Mouse (Mus musculus) heart, postnatal 14 days (tissue): Measurements from ENCODE around the gene Pde1c. TPM values are rescaled to one million over a fixed set of nuclear protein-coding genes. Genes with fewer than 3 reads are reported as not detected.

Experiments used
- DNase-seq, 2 experiments: peaks; one replicate each; pipeline ENCODE4 v3.0.0; 2021 to 2022
- intact Hi-C: fragments of 180-260 bp; cut with DNase I; formaldehyde crosslinking; loops from one replicate; pipeline ENCODE4 v1.15.1; 2025
- total RNA-seq, 2 experiments: library from RNA; stranded (reverse); gene quantifications; 2 replicates each; pipeline ENCODE4 v1.2.3; 2021

Pde1c gene
- total RNA-seq, 2 experiments from 2014 or later: 85.3 to 86.9 TPM

- intact Hi-C loops: no loop called here
- no peak for DNase-seq
Observed at GRCm38 (mm10) chr6:56172172-56172571, 396.7 kb downstream of the Pde1c start.

- DNase-seq: no peak
- intact Hi-C loops: no loop called here
Observed at GRCm38 (mm10) chr6:56168736-56169135, 400.2 kb downstream of the Pde1c start.

- intact Hi-C loops: no loop called here
- no peak for DNase-seq
Observed at GRCm38 (mm10) chr6:56158217-56158616, 410.7 kb downstream of the Pde1c start.

GRCm38 (mm10) chr6:56156836-56157235 lies 412.1 kb downstream of the Pde1c start:
- intact Hi-C loops: no loop called here
- DNase-seq: no peak

- intact Hi-C loops: loop anchor here (10.0 kb wide), 1 partner anchor 314 kb away; no protein-coding TSS in a partner anchor
- no peak for DNase-seq
Observed at GRCm38 (mm10) chr6:56130493-56131159, 438.3 kb downstream of the Pde1c start.

DNA sequence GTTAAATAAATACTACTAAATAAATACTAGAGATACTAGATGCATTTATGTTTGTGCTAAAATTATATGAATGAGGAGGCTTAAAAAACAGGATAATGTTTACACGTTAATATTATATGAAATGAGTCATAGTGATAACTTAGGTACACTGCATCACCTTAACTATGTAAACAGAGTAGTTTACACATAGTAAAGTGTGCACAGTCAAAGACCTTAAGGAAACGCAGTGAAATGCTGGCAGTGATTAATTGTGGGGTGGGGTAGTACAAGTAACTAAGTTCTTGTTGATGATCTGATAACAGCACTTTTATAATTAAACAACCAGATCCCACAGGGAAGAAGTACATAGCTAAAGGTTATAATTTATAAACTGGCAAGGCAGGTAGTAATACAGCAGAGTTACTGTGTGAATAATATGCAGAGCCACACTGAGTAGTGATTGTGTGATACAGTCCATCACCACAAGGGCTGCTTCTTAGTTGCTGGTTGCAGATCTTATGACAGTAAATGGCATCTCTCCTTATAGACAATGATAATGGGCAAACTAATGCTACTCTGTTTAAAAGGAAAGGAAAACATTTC lies 469.3 kb downstream of the Pde1c start:
- intact Hi-C loops: no loop called here
- no peak for DNase-seq

DNA sequence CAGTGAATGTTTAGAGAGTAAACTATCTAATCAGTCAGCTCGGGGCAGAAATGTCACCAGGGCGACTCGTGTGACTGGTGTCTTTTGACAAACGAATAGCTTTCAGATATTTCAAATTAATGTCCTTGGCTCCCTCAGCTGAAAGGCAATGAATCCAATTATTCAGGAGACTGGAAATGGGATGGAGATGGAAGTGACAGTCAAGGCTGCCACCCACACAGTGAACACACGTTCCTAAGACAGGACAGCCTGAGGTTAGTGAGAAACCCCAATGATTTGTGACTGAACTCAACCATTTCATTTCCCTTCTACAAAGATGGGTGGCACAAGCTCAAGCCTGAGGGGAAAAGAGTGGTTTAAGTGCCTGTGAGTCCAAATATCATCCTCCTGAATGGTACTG lies 470.5 kb downstream of the Pde1c start:
- no peak for DNase-seq
- intact Hi-C loops: no loop called here

DNA sequence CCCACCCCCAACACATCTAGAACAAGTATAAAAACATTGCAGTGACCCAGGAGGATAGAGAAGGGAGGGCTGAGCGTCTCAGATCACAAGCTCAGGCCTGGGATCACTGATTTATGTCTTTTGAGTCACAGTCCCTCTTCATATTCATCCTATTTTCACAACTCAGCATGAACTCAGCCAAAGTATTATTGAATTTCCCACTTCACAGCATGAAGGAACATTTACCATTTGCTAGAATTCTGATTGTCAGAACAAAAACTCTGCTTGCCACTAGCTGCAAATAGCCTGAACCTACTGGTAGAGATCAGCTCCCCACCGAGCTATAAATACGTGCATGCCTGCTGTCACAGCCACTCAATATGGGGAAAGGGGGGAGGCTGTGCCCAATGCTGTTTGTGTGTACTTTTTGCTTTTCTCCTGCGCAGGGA lies 492.5 kb downstream of the Pde1c start:
- DNase-seq: peak in 1 of 2 experiments; percentile 1
- intact Hi-C loops: no loop called here

- DNase-seq: no peak
- intact Hi-C loops: loop anchor here (10.0 kb wide), 1 partner anchor 296 kb away; no protein-coding TSS in a partner anchor
Observed at GRCm38 (mm10) chr6:56068516-56068915, 500.4 kb downstream of the Pde1c start.

DNA sequence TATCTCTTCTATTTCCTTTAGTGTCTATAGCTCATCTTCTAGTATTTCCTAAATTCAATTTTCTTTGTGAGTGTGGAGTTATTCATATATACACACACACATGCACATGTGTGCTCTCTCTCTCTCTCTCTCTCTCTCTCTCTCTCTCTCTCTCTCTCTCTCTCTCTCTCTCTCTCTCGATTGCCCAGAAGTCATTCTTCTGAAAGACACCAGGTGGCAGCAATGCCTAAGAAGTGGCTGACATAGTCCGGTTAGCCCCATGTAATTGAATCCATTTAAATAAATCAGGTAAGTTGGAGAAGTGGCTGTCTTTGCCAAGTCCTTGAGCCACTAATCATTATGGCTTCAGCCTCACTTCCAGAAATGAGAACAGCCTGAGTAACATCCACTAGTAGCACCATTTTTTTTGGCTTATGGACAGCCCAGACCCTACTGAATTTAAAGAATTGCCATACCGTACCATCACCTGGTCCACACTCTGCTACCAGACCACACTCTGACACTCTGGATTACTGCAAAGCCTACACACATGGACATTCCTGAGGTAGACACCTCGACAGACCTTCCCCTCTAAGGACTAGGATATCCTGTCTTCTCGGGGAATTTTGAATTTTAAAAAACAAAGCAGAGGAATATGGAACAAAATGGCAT lies 502.1 kb downstream of the Pde1c start:
- peak; percentile 34 to 62 for DNase-seq
- intact Hi-C loops: loop anchor here (1.0 to 10.0 kb wide), 5 partner anchors 298 to 624 kb away; no protein-coding TSS in a partner anchor

DNA sequence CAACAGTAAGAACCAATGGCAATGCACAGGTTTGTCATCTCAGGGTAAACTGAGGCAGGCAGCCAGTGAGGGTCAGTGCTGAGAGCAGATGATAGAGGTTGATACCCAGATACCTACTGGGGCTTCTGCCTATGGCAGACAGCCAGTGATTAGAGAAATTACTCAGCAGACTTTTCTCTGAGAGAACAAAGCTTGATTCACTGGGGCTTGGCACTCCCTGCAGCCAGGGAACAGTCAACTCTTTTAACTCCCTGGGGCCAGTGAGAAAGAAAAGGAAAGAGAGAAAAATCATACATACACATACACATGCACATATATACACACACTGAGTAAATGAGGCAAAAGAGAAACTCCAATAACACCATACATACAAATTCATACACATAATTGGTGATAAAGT lies 505.2 kb downstream of the Pde1c start:
- intact Hi-C loops: loop anchor here (10.0 kb wide), 1 partner anchor 301 kb away; no protein-coding TSS in a partner anchor
- no peak for DNase-seq

DNA sequence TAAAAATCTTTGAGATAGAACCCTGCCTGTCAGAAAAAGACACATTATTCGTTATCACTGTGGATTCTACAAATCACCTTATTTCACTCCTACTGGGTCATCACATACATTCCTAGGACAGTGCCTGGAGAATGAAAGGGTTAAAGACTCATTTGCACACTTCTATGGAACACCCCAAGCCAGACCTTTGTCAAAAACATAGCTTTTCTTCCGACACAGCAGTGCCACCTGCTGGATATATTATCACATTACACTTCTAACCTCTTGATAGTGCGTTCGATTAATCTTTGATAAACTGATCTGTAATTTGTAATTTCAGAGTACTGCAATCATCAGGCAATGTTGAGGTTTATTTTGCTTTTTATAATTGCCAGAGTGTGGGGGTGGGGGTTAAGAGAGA lies 519.8 kb downstream of the Pde1c start:
- intact Hi-C loops: loop anchor here (2.0 to 10.0 kb wide), 2 partner anchors 76 to 524 kb away; no protein-coding TSS in a partner anchor
- DNase-seq: peak in 1 of 2 experiments; percentile 28

GRCm38 (mm10) chr6:56048580-56048979 lies 520.3 kb downstream of the Pde1c start:
- intact Hi-C loops: loop anchor here (2.0 to 10.0 kb wide), 2 partner anchors 76 to 524 kb away; no protein-coding TSS in a partner anchor
- no peak for DNase-seq

- no peak for DNase-seq
- intact Hi-C loops: loop anchor here (10.0 kb wide), 1 partner anchor 520 kb away; no protein-coding TSS in a partner anchor
Observed at GRCm38 (mm10) chr6:56044716-56045115, 524.2 kb downstream of the Pde1c start.

DNA sequence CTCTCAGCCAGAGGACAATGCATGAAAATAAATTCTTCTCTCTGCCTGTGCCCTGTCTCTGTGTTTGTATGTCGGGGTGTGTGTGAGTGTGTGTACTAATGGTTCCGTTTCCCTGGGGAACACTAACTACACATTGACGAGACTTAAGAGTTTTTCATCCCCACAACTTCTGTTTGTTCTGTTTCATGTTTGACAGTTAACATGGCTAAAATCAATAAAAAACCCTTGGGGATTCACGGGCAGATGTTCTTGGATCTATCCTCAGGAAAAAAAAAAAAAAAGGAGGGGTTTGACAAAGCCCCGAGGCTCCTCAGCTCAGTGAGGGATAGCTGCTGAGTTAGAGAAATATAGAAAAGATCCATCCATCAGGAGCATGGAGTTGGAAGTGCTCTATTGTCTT lies 524.6 kb downstream of the Pde1c start:
- intact Hi-C loops: loop anchor here (10.0 kb wide), 1 partner anchor 519 kb away; no protein-coding TSS in a partner anchor
- DNase-seq: no peak

DNA sequence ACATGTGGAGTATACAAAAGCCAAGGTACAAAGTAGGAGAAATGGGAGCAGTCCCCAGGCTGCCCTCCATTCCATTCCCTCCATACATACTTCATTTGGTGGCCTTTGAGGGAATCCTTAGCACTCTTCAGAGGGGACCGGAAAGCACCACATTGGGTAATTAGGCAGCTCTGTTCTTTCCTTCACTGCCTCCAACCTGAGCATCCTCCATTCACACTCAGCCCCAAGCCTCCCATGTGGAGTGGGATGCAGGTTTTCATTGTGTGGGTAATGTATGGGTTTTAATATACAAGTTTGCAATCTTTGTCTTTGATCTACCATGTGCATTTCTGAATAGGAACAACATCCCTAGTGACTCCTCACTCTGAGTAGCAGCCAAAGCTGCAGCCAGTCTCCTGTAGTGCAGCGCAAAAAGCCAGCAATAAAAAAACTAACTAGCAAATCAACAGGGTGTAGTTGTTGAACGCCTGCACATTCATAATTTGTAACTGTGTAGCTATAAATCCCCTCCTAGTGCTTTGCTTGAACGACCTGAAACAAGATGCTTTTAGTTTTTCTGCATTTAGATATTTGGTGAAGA lies 529.3 kb downstream of the Pde1c start:
- intact Hi-C loops: loop anchor here (10.0 kb wide), 1 partner anchor 515 kb away; no protein-coding TSS in a partner anchor
- DNase-seq: no peak

DNA sequence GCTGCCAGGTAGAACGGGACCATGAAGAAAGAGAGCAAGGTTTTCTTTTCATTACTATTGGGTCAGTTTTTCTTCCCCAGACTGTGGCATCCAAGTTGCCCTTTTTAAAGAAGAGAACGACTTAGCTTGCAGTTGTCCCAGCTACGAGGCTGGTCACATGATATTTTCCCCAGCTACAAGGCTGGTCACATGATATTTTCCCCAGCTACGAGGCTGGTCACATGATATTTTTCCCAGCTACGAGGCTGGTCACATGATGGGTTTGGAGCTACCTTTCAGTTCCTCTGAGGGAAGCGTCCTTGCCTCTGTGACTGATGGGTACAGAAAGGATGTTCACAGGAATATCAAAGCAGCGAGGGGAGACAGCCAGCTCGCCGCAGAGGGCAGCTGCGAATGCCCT lies 533.8 kb downstream of the Pde1c start:
- intact Hi-C loops: no loop called here
- DNase-seq: no peak

DNA sequence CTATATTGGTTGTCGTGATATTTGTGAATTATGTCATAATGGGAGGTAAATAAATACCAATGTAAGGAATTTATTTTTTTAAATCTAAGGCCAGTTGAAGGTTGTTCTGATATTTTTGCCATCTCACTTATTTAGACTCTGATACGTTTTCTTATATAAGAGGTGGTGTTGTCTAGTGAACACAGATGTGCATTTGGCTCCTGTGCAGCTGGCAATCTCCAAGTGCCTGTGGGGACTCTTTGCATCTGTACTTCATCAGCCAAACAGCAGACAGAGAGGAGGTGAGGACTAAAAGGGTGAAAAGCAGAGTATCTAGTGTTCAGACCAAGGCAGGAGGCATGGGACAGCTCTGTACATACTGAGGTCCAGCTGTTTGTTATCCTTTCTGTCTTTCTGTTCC lies 536.7 kb downstream of the Pde1c start:
- intact Hi-C loops: no loop called here
- peak; percentile 4 to 25 for DNase-seq

DNA sequence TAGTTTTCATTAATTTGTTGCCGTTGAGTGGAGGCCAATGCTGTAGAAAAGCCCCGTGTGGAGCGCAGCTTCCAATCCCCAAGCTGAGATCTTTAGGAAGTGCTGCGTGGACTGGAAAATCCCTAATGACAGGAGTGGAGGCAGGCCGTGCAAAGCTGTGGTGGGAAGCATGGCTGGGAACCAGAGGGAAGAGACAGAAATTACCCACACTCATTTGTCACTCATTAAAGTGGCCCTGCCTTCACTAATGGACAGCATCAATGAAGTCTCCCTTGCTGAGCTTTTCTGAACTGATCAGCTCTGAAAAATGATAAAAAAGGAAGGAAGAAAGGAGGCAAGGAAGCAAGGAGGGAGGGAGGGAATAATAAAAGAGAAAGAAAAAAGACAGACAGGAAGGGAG lies 538.9 kb downstream of the Pde1c start:
- DNase-seq: no peak
- intact Hi-C loops: no loop called here

- peak in 1 of 2 experiments; percentile 14 for DNase-seq
- intact Hi-C loops: no loop called here
Observed at GRCm38 (mm10) chr6:56027966-56028365, 540.9 kb downstream of the Pde1c start.

- intact Hi-C loops: no loop called here
- DNase-seq: no peak
Observed at GRCm38 (mm10) chr6:56027318-56027717, 541.6 kb downstream of the Pde1c start.
